Mouse (Mus musculus): ENCODE data around the gene Cfdp1.

Gene Cfdp1

DNA sequence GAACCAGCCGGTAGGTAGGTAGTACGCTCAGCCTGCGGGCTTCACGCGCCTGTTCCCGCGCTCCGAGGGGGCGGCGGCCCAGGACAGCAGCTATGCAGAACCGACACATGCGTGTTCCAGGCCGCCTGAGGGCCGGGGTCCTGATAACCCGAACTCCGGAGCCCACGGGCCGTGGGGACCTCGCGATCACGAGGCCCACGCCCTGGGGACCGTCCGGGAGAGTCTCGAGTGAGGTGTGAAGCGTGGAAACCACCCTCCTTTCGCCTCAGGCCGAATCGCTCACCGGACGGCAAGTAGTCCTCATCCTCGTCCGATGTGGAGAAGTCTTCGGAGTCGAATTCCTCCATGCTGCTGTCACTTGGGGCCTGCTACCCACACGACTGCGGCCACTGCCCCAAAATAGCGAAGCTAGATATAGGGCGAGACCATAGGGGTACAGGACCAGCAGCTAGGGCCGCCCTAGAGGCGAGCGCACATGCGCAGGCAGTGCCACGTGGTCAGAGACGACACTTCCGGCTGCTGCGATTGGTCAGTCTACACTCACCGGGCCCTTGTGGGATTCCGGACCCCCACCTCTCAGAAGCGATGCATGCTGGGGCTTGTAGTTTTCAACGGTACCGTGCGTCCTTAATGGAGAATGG, at the start of gene Cfdp1:
Gene Cfdp1, minus strand, starts transcription at position 431 of the 641 bp plus-strand sequence.
- CTCF ChIA-PET, result interaction anchor here in 3 of 4 experiments (0.5 to 1.3 kb wide), 6 partner anchors 20 to 352 kb away, joined by 3 to 5 read pairs (median 4); no protein-coding TSS in a partner anchor
- POLR2A ChIA-PET, result interaction anchor here (0.6 to 2.3 kb wide), 28 partner anchors 8 to 550 kb away, joined by 3 to 12 read pairs (median 3); partner anchors contain the start of genes Gabarapl2 (in 2 of the 4), Adat1 (in 1 of the 4), Chst5 (in 1 of the 4) and Tmem231 (in 1 of the 4)

DNA sequence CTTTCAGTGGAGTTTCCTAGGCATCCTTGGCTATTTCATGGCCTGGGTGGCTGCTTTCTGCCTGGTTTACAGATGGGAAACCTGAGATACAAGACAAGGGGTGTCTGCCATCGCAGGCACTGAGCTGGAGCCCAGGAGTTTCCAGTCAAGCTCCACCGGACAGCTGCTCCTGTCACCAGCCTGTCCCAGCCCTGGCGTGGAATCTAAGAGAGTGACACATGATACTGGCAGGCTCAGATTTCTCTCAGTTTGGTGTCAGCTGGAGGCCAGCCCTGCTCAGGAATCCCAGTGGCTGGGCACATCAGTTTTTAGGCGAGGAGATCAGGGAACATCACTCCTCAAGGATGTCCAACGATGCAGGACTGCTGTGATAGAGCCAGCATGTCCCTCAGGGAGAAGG, 48.0 kb upstream of the Cfdp1 start:
- ChIA-PET CTCF (no interaction called here), POLR2A (no interaction called here)

DNA sequence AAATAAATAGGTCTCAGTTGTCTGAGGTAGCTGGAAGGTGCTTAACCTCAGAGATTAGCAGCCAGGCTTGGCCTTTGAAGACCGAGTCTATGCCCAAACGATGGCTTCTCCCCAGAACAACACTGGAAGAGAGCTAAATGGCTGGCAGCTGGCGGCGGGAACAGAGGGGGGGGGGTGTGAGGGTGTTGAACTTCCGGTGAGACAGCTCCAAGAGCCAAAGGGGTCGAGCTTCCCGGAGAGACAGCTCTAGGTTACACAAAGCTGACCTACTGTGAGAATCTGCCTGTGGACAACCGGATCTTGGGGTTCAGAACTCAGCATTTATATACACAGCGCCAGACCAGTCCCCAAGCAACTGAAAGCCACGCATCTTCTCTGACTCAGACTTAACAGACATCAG, 44.5 kb upstream of the Cfdp1 start:
- ChIA-PET POLR2A (interaction anchor here (0.6 to 1.2 kb wide), 14 partner anchors 8 to 623 kb away, joined by 3 to 8 read pairs (median 4); no protein-coding TSS in a partner anchor), CTCF (interaction anchor here in 3 of 4 experiments (0.5 to 1.4 kb wide), 11 partner anchors 9 to 201 kb away, joined by 3 to 12 read pairs (median 4); no protein-coding TSS in a partner anchor)

DNA sequence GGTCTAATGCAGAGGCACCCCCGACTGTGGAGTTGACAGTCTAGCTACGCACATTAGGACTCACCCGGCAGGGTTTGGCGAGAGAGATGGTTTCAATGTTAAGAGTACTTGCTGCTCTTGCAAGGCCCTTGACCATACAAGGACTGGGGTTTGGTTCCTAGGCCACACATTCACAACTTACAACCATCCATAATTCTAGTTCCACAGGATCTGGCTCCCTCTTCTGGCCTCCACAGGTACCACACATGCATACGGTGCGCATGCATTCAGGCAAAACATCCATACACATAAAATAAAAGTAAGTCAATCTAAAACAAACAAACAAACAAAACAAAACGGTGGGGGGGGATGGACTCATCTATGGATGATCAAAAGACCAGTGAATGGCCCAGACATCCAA, 40.9 kb upstream of the Cfdp1 start:
- POLR2A ChIA-PET, result interaction anchor here in 1 of 4 experiments (0.7 kb wide), 1 partner anchor 14 kb away, joined by 3 read pairs; no protein-coding TSS in a partner anchor
- CTCF ChIA-PET, result interaction anchor here in 2 of 4 experiments (0.5 to 0.9 kb wide), 3 partner anchors 12 to 226 kb away, joined by 3 to 8 read pairs (median 3); no protein-coding TSS in a partner anchor

DNA sequence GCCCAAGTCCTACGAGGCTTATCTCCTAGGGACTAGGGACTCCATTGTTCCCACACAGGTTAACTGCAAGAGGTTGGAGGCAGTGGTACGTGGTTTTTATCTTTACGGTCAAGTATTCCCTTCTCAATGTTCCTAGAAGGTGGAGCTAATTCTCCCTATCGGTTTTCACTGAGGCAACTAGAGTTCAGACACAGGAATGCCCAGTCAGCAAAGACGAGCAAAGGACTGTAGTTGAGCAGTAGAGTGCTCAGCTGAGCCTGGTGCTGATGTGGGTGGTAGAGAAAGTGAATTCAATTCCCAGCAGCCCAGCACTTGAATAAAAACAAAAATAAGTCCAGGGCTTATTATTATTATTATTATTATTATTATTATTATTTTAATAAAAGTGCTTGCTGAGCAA, 38.5 kb upstream of the Cfdp1 start:
- ChIA-PET POLR2A (interaction anchor here in 2 of 4 experiments (0.8 to 1.4 kb wide), 5 partner anchors 9 to 142 kb away, joined by 3 read pairs; no protein-coding TSS in a partner anchor), CTCF (interaction anchor here in 3 of 4 experiments (0.6 to 3.7 kb wide), 5 partner anchors 10 to 505 kb away, joined by 3 to 19 read pairs (median 3); no protein-coding TSS in a partner anchor)

DNA sequence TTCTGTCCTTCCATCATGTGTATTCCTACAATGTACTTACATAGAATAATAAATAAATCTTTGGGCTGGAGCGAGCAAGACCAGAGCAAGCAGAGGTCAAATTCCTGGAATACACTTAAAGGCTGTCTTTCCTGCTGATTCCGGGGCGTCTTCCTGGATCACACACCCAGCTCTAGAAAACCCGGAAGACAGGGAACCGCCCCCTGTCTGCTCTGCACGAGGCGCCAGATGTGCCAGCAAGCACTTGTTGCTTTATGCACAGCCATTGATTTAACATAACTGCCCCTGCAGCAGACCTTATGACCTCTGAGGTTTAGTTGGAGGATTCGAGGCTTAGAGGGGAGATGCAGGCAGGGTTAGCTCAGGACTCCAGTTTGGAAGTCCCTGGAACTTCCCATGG, 37.9 kb upstream of the Cfdp1 start:
- POLR2A ChIA-PET, result interaction anchor here in 3 of 4 experiments (1.0 to 1.7 kb wide), 7 partner anchors 9 to 249 kb away, joined by 3 to 4 read pairs (median 3); partner anchors contain the start of gene Zfp1 (in 1 of the 3)
- CTCF ChIA-PET, result interaction anchor here in 3 of 4 experiments (0.6 to 3.7 kb wide), 3 partner anchors 10 to 11 kb away, joined by 3 to 19 read pairs (median 3); no protein-coding TSS in a partner anchor

DNA sequence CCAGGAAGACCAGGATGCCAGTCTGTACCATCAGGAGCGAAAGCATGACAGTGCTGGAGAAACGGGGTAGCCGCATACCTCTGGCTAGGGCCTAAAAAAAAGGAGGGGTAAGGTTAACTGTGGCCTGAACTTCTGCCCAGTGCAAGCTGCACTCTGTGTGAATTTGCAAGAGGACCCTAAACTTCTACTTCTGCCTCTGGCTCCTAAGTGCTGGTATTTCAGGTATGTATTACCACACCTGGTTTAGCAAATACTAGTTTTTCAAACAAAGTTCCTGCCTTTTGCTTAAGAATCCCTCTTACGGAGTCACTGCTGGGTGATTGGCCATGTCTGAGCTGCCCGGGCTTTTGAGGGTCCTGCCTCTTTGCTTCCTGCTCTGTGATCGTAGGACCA, 36.8 kb upstream of the Cfdp1 start:
- POLR2A ChIA-PET, result interaction anchor here in 3 of 4 experiments (0.6 to 1.7 kb wide), 7 partner anchors 11 to 248 kb away, joined by 3 to 4 read pairs (median 3); partner anchors contain the start of gene Zfp1 (in 1 of the 3)
- CTCF ChIA-PET, result interaction anchor here in 2 of 4 experiments (0.6 to 3.7 kb wide), 3 partner anchors 9 to 35 kb away, joined by 3 to 19 read pairs (median 9); no protein-coding TSS in a partner anchor

DNA sequence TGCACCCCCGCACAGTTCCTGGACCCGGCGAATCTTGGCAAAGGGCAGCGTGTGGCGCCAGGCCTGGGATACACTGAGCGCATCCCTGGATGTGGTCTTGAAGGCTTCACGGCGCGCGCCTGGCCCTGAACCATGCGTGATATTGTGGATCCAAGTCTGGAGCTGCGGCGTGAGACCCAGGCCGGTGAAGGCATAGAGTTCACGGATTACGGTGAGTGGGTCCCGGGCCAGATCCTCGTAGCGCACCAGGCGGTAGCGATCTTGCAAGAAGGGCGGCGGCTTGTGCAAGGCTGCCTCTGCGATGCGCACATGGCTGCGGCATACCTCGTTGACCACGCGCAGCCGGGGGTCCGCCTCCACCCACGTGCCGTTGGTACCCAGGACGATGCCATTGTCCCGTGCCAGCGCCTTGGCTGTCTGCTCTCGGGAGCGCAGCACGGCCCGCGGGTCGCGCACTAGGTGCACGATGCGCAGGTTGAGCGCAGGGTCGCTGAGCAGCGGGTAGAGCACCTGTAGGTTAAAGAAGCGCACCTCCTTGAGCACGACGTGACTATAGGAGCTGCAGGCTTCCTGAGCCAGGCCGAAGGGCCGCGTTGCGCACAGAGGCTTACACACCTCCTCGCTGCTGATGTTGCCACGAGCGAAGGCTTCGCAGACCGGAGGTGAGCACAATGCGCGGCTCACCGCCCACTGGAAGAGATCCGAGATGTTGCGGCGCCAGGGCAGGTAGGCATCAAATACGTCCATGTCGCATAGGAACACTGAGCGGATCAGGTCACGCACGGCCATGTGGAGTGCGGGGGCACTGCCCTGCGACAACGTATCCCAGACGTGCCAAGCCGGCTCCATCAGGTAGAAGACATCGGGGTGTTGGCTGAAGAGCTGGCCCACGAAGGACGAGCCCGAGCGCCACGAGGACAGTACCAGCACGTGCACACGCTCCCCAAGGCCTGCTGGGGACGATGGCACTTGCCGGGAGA, 36.1 kb upstream of the Cfdp1 start:
- POLR2A ChIA-PET, result interaction anchor here in 2 of 4 experiments (0.6 to 1.7 kb wide), 8 partner anchors 8 to 247 kb away, joined by 3 to 5 read pairs (median 3); partner anchors contain the start of gene Zfp1 (in 1 of the 2)
- CTCF ChIA-PET, result interaction anchor here in 3 of 4 experiments (0.6 to 3.7 kb wide), 5 partner anchors 8 to 210 kb away, joined by 3 to 19 read pairs (median 4); no protein-coding TSS in a partner anchor

DNA sequence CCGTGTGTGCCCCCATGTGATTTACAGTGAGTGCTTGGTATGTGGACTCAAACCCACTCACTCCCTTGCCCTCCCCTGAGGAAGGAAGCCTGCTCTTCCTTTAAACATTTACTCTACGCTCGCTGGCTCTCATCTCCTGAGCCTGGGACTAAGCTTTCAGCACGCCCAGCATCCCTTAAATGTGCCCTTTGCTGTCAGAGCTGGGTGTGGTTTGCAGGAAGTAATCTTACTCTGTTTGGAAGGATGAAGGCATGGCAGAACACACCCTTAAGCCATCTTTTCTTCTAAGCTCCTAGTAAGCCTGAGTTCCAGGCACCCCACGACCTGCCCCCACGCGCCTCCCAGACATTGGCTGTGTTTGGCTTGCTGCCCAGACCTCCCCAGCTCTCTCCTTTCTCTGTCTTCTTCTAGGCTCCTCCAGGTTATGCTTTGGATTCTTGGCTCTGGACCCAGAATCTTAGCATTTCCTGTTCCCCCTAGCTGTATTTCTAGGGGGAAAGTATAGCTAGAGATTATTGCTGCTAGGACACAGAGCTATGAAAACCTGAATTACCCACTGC, 34.1 kb upstream of the Cfdp1 start:
- POLR2A ChIA-PET, result interaction anchor here (0.5 to 1.5 kb wide), 12 partner anchors 10 to 158 kb away, joined by 3 to 5 read pairs (median 3); partner anchors contain the start of genes Tmem231 (in 2 of the 4), Chst5 (in 1 of the 4) and Gabarapl2 (in 1 of the 4)
- CTCF ChIA-PET, result interaction anchor here in 1 of 4 experiments (0.7 to 2.2 kb wide), 4 partner anchors 10 to 207 kb away, joined by 3 to 8 read pairs (median 4); no protein-coding TSS in a partner anchor

DNA sequence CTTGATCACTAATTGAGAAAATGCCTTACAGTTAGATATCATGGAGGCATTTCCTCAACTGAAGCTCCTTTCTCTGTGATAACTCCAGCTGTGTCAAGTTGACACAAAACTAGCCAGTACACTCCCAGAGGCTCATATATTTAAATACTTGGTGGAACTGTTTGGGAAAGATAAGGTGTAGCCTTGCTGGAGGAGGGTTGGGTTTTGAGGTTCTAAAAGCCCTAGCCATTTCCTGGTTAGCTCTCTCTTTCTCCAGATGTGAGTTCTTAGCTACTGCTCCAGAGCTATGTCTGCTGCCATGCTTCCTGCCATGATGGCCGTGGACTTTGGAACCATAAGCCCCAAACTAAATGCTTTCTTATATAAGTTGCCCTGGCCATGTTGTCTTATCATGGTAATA, 33.4 kb upstream of the Cfdp1 start:
- POLR2A ChIA-PET, result interaction anchor here in 3 of 4 experiments (0.6 to 1.5 kb wide), 9 partner anchors 11 to 383 kb away, joined by 3 to 5 read pairs (median 4); partner anchors contain the start of genes Chst5 (in 1 of the 3) and Gabarapl2 (in 1 of the 3)
- CTCF ChIA-PET, result interaction anchor here in 1 of 4 experiments (1.9 to 2.2 kb wide), 2 partner anchors 10 to 37 kb away, joined by 4 to 8 read pairs; no protein-coding TSS in a partner anchor

DNA sequence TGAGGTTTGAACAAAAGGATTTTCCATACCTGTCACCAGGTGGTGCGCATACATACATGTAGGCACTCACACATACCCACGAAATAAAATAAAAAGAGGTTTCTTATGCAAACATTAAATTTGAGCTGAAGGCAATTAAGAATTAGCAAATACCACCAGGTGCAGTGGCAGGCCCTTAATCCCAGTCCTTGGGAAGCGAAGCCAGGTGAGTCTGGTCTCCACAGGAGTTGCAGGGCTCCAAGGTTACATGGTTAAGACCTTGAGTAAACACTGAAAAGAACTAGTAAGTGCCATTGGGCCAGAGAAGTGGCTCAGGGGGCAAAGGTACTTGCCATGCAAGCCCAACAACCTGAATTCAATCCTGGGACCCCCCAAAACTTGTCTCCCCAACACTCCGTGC, 29.5 kb upstream of the Cfdp1 start:
- CTCF ChIA-PET, result interaction anchor here in 2 of 4 experiments (0.9 to 2.5 kb wide), 2 partner anchors 7 to 151 kb away, joined by 4 to 19 read pairs; no protein-coding TSS in a partner anchor
- POLR2A ChIA-PET, result interaction anchor here in 1 of 4 experiments (1.1 kb wide), 1 partner anchor 9 kb away, joined by 3 read pairs; no protein-coding TSS in a partner anchor

DNA sequence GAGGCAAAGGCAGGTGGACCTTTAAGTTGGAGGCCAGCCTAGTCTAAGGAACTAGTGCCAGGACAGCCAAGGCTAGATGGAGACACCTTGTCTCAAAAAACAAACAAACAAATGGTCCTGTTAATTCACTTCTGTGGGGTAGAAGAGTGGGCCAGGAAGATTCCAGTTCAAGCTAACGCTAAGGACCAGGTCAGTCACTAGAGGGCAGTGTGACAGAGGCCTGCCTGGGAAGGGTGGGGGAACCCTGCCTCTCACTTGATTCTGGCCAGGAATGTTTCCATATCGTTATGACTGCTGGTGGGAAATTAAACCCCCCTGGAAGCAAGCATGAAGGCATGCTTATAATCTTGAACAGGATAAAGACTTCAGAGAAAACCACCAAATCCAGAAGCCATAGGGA, 27.5 kb upstream of the Cfdp1 start:
- ChIA-PET POLR2A (interaction anchor here in 3 of 4 experiments (0.5 to 1.6 kb wide), 12 partner anchors 8 to 1378 kb away, joined by 3 to 5 read pairs (median 3); partner anchors contain the start of gene Rfwd3 (in 1 of the 3)), CTCF (interaction anchor here (0.5 to 2.5 kb wide), 47 partner anchors 8 to 1331 kb away, joined by 3 to 20 read pairs (median 4); partner anchors contain the start of genes Adat1 (in 1 of the 4) and Cfdp1 (in 1 of the 4))

DNA sequence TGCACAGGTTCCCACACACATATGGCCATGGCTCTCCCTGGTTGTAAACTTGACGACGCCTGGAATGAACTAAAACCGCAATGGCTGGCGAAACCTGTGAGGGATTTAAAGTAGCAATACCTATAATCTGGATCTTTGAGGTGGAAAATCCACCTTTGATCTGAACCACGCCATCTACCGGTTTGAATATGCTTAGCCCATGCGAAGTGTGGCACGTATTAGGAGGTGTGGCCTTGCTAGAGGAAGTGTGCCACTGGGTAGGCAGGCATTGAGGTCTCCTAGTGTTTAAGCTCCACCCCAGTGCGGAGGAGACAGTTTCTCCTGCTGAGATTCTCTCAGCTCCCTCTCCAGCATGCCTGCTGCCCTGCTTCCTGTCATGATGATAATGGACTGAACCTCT, 23.6 kb upstream of the Cfdp1 start:
- CTCF ChIA-PET, result interaction anchor here in 3 of 4 experiments (0.5 to 1.4 kb wide), 6 partner anchors 9 to 229 kb away, joined by 3 to 5 read pairs (median 4); no protein-coding TSS in a partner anchor
- POLR2A ChIA-PET, result interaction anchor here in 3 of 4 experiments (0.9 to 1.4 kb wide), 5 partner anchors 9 to 24 kb away, joined by 3 to 10 read pairs (median 3); partner anchors contain the start of gene Cfdp1 (in 1 of the 3)

DNA sequence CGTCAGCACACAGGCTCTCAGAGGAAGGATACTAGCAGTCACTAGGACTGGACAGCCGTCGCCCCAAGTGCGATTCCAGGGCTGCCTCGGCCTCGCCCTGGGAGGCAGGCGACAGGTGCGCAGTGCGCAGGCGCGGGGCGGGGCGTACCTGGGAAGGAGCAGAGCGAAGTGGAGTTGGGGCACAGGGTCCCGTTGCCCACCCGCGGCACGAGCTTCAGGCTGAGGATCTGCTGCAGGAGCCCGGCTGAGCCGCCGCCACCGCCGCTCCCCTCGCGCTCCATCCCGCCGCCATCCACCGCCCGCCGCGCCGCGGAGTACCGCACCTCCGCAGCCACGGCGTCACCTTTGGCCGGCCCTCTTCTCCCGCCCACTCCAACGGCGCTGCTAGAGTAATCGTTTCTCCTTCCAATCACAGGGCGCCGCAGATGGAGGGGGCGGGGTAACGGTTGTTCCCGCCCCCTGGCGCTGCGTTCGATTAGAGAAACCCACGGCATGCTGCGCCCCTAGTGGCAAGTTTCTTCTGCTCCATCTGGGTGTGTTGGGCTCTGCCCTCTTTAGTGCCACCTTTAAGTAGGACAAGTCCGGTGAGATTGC, 22.4 kb upstream of the Cfdp1 start, which contains the start of gene Tmem170:
Gene Tmem170, minus strand, starts transcription at position 396 of the 594 bp plus-strand sequence.
- ChIA-PET CTCF (interaction anchor here in 1 of 4 experiments (0.6 kb wide), 1 partner anchor 120 kb away, joined by 4 read pairs; no protein-coding TSS in a partner anchor), POLR2A (interaction anchor here in 2 of 4 experiments (1.2 to 1.3 kb wide), 2 partner anchors 24 to 145 kb away, joined by 3 to 4 read pairs; no protein-coding TSS in a partner anchor)

DNA sequence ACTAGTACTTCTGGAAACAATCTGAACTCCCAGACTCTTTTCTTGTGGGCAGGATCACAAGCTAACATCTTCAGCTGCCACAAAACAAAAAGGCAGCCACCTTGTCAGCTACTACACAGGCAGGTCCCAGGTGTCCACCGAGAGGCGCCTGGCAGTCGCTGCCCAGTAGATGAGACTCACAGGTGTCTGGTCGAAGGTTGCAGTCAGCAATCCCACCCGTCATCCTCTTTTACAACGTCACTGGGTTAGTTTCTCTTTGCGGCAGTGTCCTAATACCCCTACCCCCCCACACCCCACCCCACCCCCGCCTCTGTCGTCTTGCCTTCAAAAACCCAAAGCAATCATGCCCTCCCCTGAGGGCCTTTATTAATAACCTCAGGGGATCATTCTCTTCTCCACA, 21.7 kb upstream of the Cfdp1 start:
- POLR2A ChIA-PET, result interaction anchor here in 2 of 4 experiments (0.6 to 1.3 kb wide), 3 partner anchors 23 to 163 kb away, joined by 3 to 4 read pairs (median 3); no protein-coding TSS in a partner anchor
- CTCF ChIA-PET, result interaction anchor here in 1 of 4 experiments (0.6 kb wide), 1 partner anchor 121 kb away, joined by 4 read pairs; no protein-coding TSS in a partner anchor

DNA sequence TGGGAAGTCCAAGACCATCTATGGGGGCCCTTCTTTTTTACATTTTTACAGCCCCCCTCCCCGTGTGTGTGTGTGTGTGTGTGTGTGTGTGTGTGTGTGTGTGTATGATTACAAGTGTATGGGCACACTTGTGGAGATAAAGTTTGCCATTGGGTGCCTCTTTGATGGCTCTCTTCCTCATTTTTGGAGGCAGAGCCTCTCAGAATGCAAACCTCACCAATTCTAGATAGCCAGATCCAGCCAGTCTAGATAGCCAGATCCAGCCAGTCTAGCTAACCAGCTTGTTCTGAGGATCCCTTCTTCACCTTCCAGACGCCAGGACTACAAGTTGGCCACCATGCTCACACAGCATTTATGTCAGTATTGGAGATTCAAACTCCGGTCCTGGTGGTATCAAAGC, 17.2 kb upstream of the Cfdp1 start:
- CTCF ChIA-PET, result interaction anchor here in 3 of 4 experiments (0.7 to 3.4 kb wide), 6 partner anchors 9 to 207 kb away, joined by 3 to 20 read pairs (median 5); no protein-coding TSS in a partner anchor
- POLR2A ChIA-PET, result interaction anchor here (0.6 to 1.7 kb wide), 12 partner anchors 10 to 83 kb away, joined by 3 to 12 read pairs (median 4); partner anchors contain the start of genes Cfdp1 (in 1 of the 4) and Tmem231 (in 1 of the 4)

Data from embryonic stem cell, embryonic (primary cell).